Mouse (Mus musculus): ENCODE results near the gene Rnf150.

- TF ChIP-seq POLR2A (IDR thresholded peaks at IDR 0.05; ENCODE audit: control insufficient read depth, extremely low read depth, insufficient read depth, low read length, poor library complexity) = no peak
- no peak for TF ChIP-seq CTCF (IDR thresholded peaks at IDR 0.05; ENCODE audit: borderline replicate concordance, control insufficient read depth, extremely low read depth, insufficient read depth, low read length, poor library complexity)
Measured at GRCm38 (mm10) chr8:83140068-83140467, 276.9 kb downstream of the Rnf150 start.
